Mouse (Mus musculus) MEL (cell line): ENCODE measurements around the gene Actr1a. TPM values are rescaled to one million over a fixed set of nuclear protein-coding genes. Genes with fewer than 3 reads are reported as not detected.

Source experiments
- DNase-seq: peaks from one replicate; pipeline ENCODE4 v3.0.0; 2011; ENCODE audit warnings: low read depth, low spot score
- H3K27ac ChIP-seq: 2 replicates; pipeline ENCODE4 v1.5.1; 2012; ENCODE audit warnings: low read depth, mild to moderate bottlenecking, control low read depth, low read length, moderate library complexity; ENCODE audit not compliant: control insufficient read depth
- H3K27me3 ChIP-seq, 2 experiments: fragments of 150-350 bp in 1 of 2; sonication (generic) in 1 of 2; 2 replicates each; pipeline ENCODE4 v1.6.1; 2012; ENCODE audit warnings: low read length in 2 of 2, mild to moderate bottlenecking in 2 of 2, improper control_type of control experiment in 1 of 2, moderate library complexity in 1 of 2; ENCODE audit not compliant: insufficient read depth in 2 of 2, control insufficient read depth in 1 of 2
- H3K36me3 ChIP-seq, 2 experiments: 2 replicates each; pipeline ENCODE4 v1.6.1; 2012 to 2014; ENCODE audit warnings: low read length in 2 of 2, improper control_type of control experiment in 1 of 2, inconsistent platforms in 1 of 2, mild to moderate bottlenecking in 1 of 2; ENCODE audit not compliant: insufficient read depth in 2 of 2, control insufficient read depth in 1 of 2
- H3K4me1 ChIP-seq, 2 experiments: fragments of 150-350 bp in 1 of 2; sonication (generic) in 1 of 2; 2 replicates each; pipeline ENCODE4 v1.6.1; 2012; ENCODE audit warnings: low read length in 2 of 2, improper control_type of control experiment in 1 of 2, mild to moderate bottlenecking in 1 of 2; ENCODE audit not compliant: insufficient read depth in 2 of 2, control insufficient read depth in 1 of 2
- H3K4me3 ChIP-seq, 2 experiments: fragments of 150-350 bp in 1 of 2; sonication (generic) in 1 of 2; 2 replicates each; pipeline ENCODE4 v1.5.1; 2012; ENCODE audit warnings: low read depth in 2 of 2, low read length in 2 of 2, mild to moderate bottlenecking in 2 of 2, moderate library complexity in 2 of 2, control low read depth in 1 of 2, improper control_type of control experiment in 1 of 2; ENCODE audit not compliant: control insufficient read depth in 1 of 2, insufficient read depth in 1 of 2
- H3K79me2 ChIP-seq: 2 replicates; pipeline ENCODE4 v1.6.1; 2012; ENCODE audit warnings: mild to moderate bottlenecking, low read length, moderate library complexity; ENCODE audit not compliant: control insufficient read depth, poor library complexity, insufficient read depth
- H3K9ac ChIP-seq: 2 replicates; pipeline ENCODE4 v1.6.1; 2012; ENCODE audit warnings: low read depth, mild to moderate bottlenecking, control low read depth, low read length, moderate library complexity; ENCODE audit not compliant: control insufficient read depth, poor library complexity, severe bottlenecking
- H3K9me3 ChIP-seq: fragments of 150-350 bp; sonication (generic); replicated peaks from 2 replicates; pipeline ENCODE4 v1.6.1; 2012; ENCODE audit warnings: mild to moderate bottlenecking, low read length, improper control_type of control experiment, moderate library complexity; ENCODE audit not compliant: insufficient read depth
- BHLHE40 ChIP-seq: IDR thresholded peaks from 2 replicates; pipeline ENCODE4 v1.6.1; 2012; ENCODE audit warnings: low read depth, mild to moderate bottlenecking, inconsistent platforms, low read length, improper control_type of control experiment, borderline replicate concordance
- CHD1 ChIP-seq: IDR thresholded peaks from 2 replicates; pipeline ENCODE4 v1.6.1; 2012; ENCODE audit warnings: low read depth, mild to moderate bottlenecking, inconsistent platforms, low read length, improper control_type of control experiment
- CHD2 ChIP-seq: IDR thresholded peaks from 2 replicates; pipeline ENCODE4 v1.6.1; 2011; ENCODE audit warnings: low read length, improper control_type of control experiment
- CTCF ChIP-seq, 3 experiments: IDR thresholded peaks in 2 of 3; conservative IDR thresholded peaks in 1 of 3; 2 replicates each; pipeline ENCODE4 v1.5.1; 2011 to 2012; ENCODE audit warnings: low read length in 3 of 3, low read depth in 2 of 3, mild to moderate bottlenecking in 2 of 3, improper control_type of control experiment in 1 of 3, inconsistent platforms in 1 of 3, mixed read lengths in 1 of 3, moderate library complexity in 1 of 3; ENCODE audit not compliant: control insufficient read depth in 1 of 3, insufficient read depth in 1 of 3, poor library complexity in 1 of 3, severe bottlenecking in 1 of 3
- ELF1 ChIP-seq: IDR thresholded peaks from 2 replicates; pipeline ENCODE4 v1.6.1; 2014; ENCODE audit warnings: low read depth, mild to moderate bottlenecking, inconsistent platforms, low read length, improper control_type of control experiment, moderate library complexity
- ETS1 ChIP-seq: IDR thresholded peaks from 2 replicates; pipeline ENCODE4 v1.6.1; 2012; ENCODE audit warnings: low read depth, mild to moderate bottlenecking, inconsistent platforms, low read length, improper control_type of control experiment, moderate library complexity
- GABPA ChIP-seq: IDR thresholded peaks from 2 replicates; pipeline ENCODE4 v1.6.1; 2012; ENCODE audit warnings: low read depth, mild to moderate bottlenecking, inconsistent platforms, low read length, improper control_type of control experiment, moderate library complexity
- HCFC1 ChIP-seq: IDR thresholded peaks from 2 replicates; pipeline ENCODE4 v1.6.1; 2012; ENCODE audit warnings: low read depth, mild to moderate bottlenecking, inconsistent platforms, low read length, improper control_type of control experiment, moderate library complexity
- JUND ChIP-seq: IDR thresholded peaks from 2 replicates; pipeline ENCODE4 v1.6.1; 2011; ENCODE audit warnings: low read depth, mild to moderate bottlenecking, improper control_type of control experiment, low read length
- KAT2A ChIP-seq: conservative IDR thresholded peaks from 2 replicates; pipeline ENCODE4 v1.6.1; 2012; ENCODE audit warnings: low read depth, low read length, improper control_type of control experiment, inconsistent platforms
- MAFK ChIP-seq: IDR thresholded peaks from 2 replicates; pipeline ENCODE4 v1.6.1; 2011; ENCODE audit warnings: low read depth, mild to moderate bottlenecking, low read length, improper control_type of control experiment, borderline replicate concordance
- MAZ ChIP-seq: IDR thresholded peaks from 2 replicates; pipeline ENCODE4 v1.6.1; 2012; ENCODE audit warnings: low read depth, mild to moderate bottlenecking, inconsistent platforms, low read length, improper control_type of control experiment
- MYB ChIP-seq: IDR thresholded peaks from 2 replicates; pipeline ENCODE4 v1.6.1; 2011; ENCODE audit warnings: mild to moderate bottlenecking, low read depth, low read length, improper control_type of control experiment
- MYC ChIP-seq: IDR thresholded peaks from 2 replicates; pipeline ENCODE4 v1.6.1; 2011; ENCODE audit warnings: low read depth, mild to moderate bottlenecking, low read length, improper control_type of control experiment, moderate library complexity
- NELFE ChIP-seq: IDR thresholded peaks from 2 replicates; pipeline ENCODE4 v1.6.1; 2011; ENCODE audit warnings: low read depth, low read length, improper control_type of control experiment
- NRF1 ChIP-seq: IDR thresholded peaks from 2 replicates; pipeline ENCODE4 v1.6.1; 2014; ENCODE audit warnings: low read depth, mild to moderate bottlenecking, inconsistent platforms, low read length, improper control_type of control experiment, moderate library complexity; ENCODE audit not compliant: poor library complexity, insufficient read depth, severe bottlenecking
- POLR2A ChIP-seq, 2 experiments: IDR thresholded peaks; 2 replicates each; pipeline ENCODE4 v1.6.1; 2011 to 2012; ENCODE audit warnings: low read length in 2 of 2, mild to moderate bottlenecking in 2 of 2, control low read depth in 1 of 2, improper control_type of control experiment in 1 of 2, low read depth in 1 of 2, moderate library complexity in 1 of 2; ENCODE audit not compliant: control insufficient read depth in 1 of 2, insufficient read depth in 1 of 2, poor library complexity in 1 of 2
- POLR2AphosphoS2 ChIP-seq: IDR thresholded peaks from 2 replicates; pipeline ENCODE4 v1.6.1; 2011; ENCODE audit warnings: low read length, improper control_type of control experiment
- POLR2AphosphoS5 ChIP-seq: IDR thresholded peaks from 2 replicates; pipeline ENCODE4 v1.6.1; 2012; ENCODE audit warnings: low read depth, borderline replicate concordance, mild to moderate bottlenecking, inconsistent platforms, low read length, moderate library complexity, mixed read lengths
- SMC3 ChIP-seq: IDR thresholded peaks from 2 replicates; pipeline ENCODE4 v1.6.1; 2011; ENCODE audit warnings: low read depth, low read length, improper control_type of control experiment
- TCF12 ChIP-seq: IDR thresholded peaks from 2 replicates; pipeline ENCODE4 v1.6.1; 2014; ENCODE audit warnings: low read depth, mild to moderate bottlenecking, inconsistent platforms, low read length, improper control_type of control experiment, moderate library complexity
- UBTF ChIP-seq: IDR thresholded peaks from 2 replicates; pipeline ENCODE4 v1.6.1; 2012; ENCODE audit warnings: low read depth, mild to moderate bottlenecking, inconsistent platforms, low read length, improper control_type of control experiment, moderate library complexity, borderline replicate concordance; ENCODE audit not compliant: insufficient read depth
- USF1 ChIP-seq: IDR thresholded peaks from 2 replicates; pipeline ENCODE4 v1.6.1; 2014; ENCODE audit warnings: low read depth, mild to moderate bottlenecking, inconsistent platforms, low read length, improper control_type of control experiment, moderate library complexity
- USF2 ChIP-seq, 2 experiments: IDR thresholded peaks; 2 replicates each; pipeline ENCODE4 v1.6.1; 2011 to 2012; ENCODE audit warnings: improper control_type of control experiment in 2 of 2, low read length in 2 of 2, borderline replicate concordance in 1 of 2, inconsistent platforms in 1 of 2, low read depth in 1 of 2, mild to moderate bottlenecking in 1 of 2; ENCODE audit not compliant: insufficient read depth in 1 of 2
- ZC3H11A ChIP-seq: IDR thresholded peaks from 2 replicates; pipeline ENCODE4 v1.6.1; 2012; ENCODE audit warnings: low read depth, mild to moderate bottlenecking, inconsistent platforms, low read length, improper control_type of control experiment
- ZKSCAN1 ChIP-seq: IDR thresholded peaks from 2 replicates; pipeline ENCODE4 v1.6.1; 2012; ENCODE audit warnings: low read depth, mild to moderate bottlenecking, inconsistent platforms, low read length, improper control_type of control experiment, moderate library complexity
- ZMIZ1 ChIP-seq: IDR thresholded peaks from 2 replicates; pipeline ENCODE4 v1.6.1; 2012; ENCODE audit warnings: low read depth, mild to moderate bottlenecking, inconsistent platforms, low read length, improper control_type of control experiment, moderate library complexity
- polyA plus RNA-seq, 2 experiments: library from polyadenylated mRNA; stranded (reverse) in 1 of 2; unstranded in 1 of 2; fragments of >175 nt in 1 of 2; fragments of >200 nt in 1 of 2; gene quantifications; 2 replicates each; pipeline versions ENCODE4 v1.2.1 to v1.2.4; 2012; ENCODE audit warnings: low replicate concordance in 2 of 2, low read depth in 1 of 2; ENCODE audit not compliant: insufficient read length in 2 of 2, insufficient read depth in 1 of 2, missing spikeins in 1 of 2
- total RNA-seq: library from RNA; depleted of rRNA; stranded (reverse); fragments of 300-350 nt; gene quantifications from 2 replicates; pipeline ENCODE4 v1.2.3, GENCODE M21; 2012

The Actr1a gene
- total and polyA plus RNA-seq, 3 experiments: 140 to 530 (median 193) TPM

GRCm38 (mm10) chr19:46358381-46358780, 37.2 kb downstream of the Actr1a start:
- H3K4me1 ChIP-seq: peaks cover 6 to 13% of the 10 kb centered on the region in 2 experiments; a peak in 3 of 4 replicates
- peak; percentile 39 for DNase-seq
- peak overlapping the region; percentile 45 to 78 for H3K4me3 ChIP-seq
- peak overlapping the region; percentile 77 for H3K27ac ChIP-seq
- no peaks in the 10 kb centered on the region for H3K79me2 ChIP-seq
- H3K27me3 ChIP-seq: no peaks in the 10 kb centered on the region
- no peaks in the 10 kb centered on the region for H3K9me3 ChIP-seq
- peaks cover 0 to 8% of the 10 kb centered on the region in 2 experiments; a peak in 2 of 4 replicates for H3K36me3 ChIP-seq
- H3K9ac ChIP-seq: peak overlapping the region; percentile 65
- TF ChIP-seq TCF12 (no peak), MAFK (no peak), ZMIZ1 (0 out of 2 replicates have a peak, but pooled peaks have one; percentile 6), SMC3 (no peak), USF2 (IDR thresholded peaks at IDR 0.05; ENCODE audit: borderline replicate concordance in 1 of 2, insufficient read depth in 1 of 2, low read depth in 1 of 2, low read length in 2 of 2) (no peak), CHD1 (no peak), KAT2A (no peak), JUND (no peak)

GRCm38 (mm10) chr19:46357344-46358280, 37.9 kb downstream of the Actr1a start:
- peaks cover 0 to 14% of the 10 kb centered on the region in 2 experiments; a peak in 2 of 4 replicates for H3K36me3 ChIP-seq
- peak overlapping the region; percentile 45 to 78 for H3K4me3 ChIP-seq
- peaks cover 9 to 21% of the 10 kb centered on the region in 2 experiments for H3K4me1 ChIP-seq
- peak; percentile 76 for DNase-seq
- peak overlapping the region; percentile 65 for H3K9ac ChIP-seq
- H3K9me3 ChIP-seq: no peaks in the 10 kb centered on the region
- H3K79me2 ChIP-seq: no peaks in the 10 kb centered on the region
- H3K27ac ChIP-seq: peak overlapping the region; percentile 77
- no peaks in the 10 kb centered on the region for H3K27me3 ChIP-seq
- TF ChIP-seq BHLHE40 (no peak), GABPA (no peak), JUND (no peak), MYC (peak; percentile 78; the same call in 1 of the 2 replicates), NELFE (peak; percentile 61), NRF1 (no peak), ETS1 (peak; percentile 50), MYB (peak; percentile 32; the same call in 1 of the 2 replicates), UBTF (no peak), CHD1 (peak; percentile 81; the same call in 1 of the 2 replicates), CTCF (IDR thresholded peaks at IDR 0.05 in 2 of 3, conservative IDR thresholded peaks at IDR 0.05 in 1 of 3; ENCODE audit: control insufficient read depth in 1 of 3, insufficient read depth in 1 of 3, low read depth in 2 of 3, low read length in 3 of 3, poor library complexity in 1 of 3, severe bottlenecking in 1 of 3) (no peak), ZMIZ1 (0 out of 2 replicates have a peak, but pooled peaks have one; percentile 53), ZC3H11A (no peak), POLR2A (IDR thresholded peaks at IDR 0.05; ENCODE audit: control insufficient read depth in 1 of 2, insufficient read depth in 1 of 2, low read depth in 1 of 2, low read length in 2 of 2, poor library complexity in 1 of 2) (peak; percentile 15 to 56; a peak in 1 of 4 replicates), CHD2 (no peak; the same call in 1 of the 2 replicates), MAZ (peak; percentile 86; the same call in 1 of the 2 replicates), USF1 (no peak), KAT2A (0 out of 2 replicates have a peak, but pooled peaks have one; percentile 26), POLR2AphosphoS2 (0 out of 2 replicates have a peak, but pooled peaks have one; percentile 41), POLR2AphosphoS5 (no peak), USF2 (IDR thresholded peaks at IDR 0.05; ENCODE audit: borderline replicate concordance in 1 of 2, insufficient read depth in 1 of 2, low read depth in 1 of 2, low read length in 2 of 2) (no peak), HCFC1 (peak; percentile 70), SMC3 (no peak), ELF1 (peak; percentile 64), ZKSCAN1 (no peak)
